Mouse (Mus musculus) heart, embryonic 11.5 days (tissue): ENCODE data around the gene Krt80. TPM values are rescaled to one million over a fixed set of nuclear protein-coding genes. Genes with fewer than 3 reads are reported as not detected.

Experiments used
- ATAC-seq: fragments of 200-750 bp; cut with Nextera tagmentation; replicated peaks from 2 replicates; pipeline ENCODE4 v1.8.0; 2017; ENCODE audit warnings: moderate library complexity; ENCODE audit not compliant: insufficient number of reproducible peaks, low FRiP score, low TSS enrichment
- H3K27ac ChIP-seq: fragments of 300-500 bp; sonication (generic); 2 replicates; pipeline ENCODE4 v1.5.1; 2014; ENCODE audit warnings: mild to moderate bottlenecking, low read depth, low read length
- H3K27me3 ChIP-seq: fragments of 300-500 bp; sonication (generic); 2 replicates; pipeline ENCODE4 v1.6.1; 2014; ENCODE audit warnings: mild to moderate bottlenecking, low read length, mixed read lengths; ENCODE audit not compliant: control insufficient read depth, insufficient read depth
- H3K36me3 ChIP-seq: fragments of 300-500 bp; sonication (generic); 2 replicates; pipeline ENCODE4 v1.6.1; 2014; ENCODE audit warnings: mild to moderate bottlenecking, low read length, moderate library complexity, mixed read lengths; ENCODE audit not compliant: control insufficient read depth, insufficient read depth
- H3K4me1 ChIP-seq: fragments of 300-500 bp; sonication (generic); 2 replicates; pipeline ENCODE4 v1.6.1; 2014; ENCODE audit warnings: low read length; ENCODE audit not compliant: control insufficient read depth, insufficient read depth
- H3K4me2 ChIP-seq: fragments of 300-500 bp; sonication (generic); 2 replicates; pipeline ENCODE4 v1.6.1; 2014; ENCODE audit warnings: mild to moderate bottlenecking, moderate library complexity
- H3K4me3 ChIP-seq: fragments of 300-500 bp; sonication (generic); 2 replicates; pipeline ENCODE4 v1.5.1; 2014; ENCODE audit warnings: low read depth, low read length
- H3K9ac ChIP-seq: fragments of 300-500 bp; sonication (generic); 2 replicates; pipeline ENCODE4 v1.6.1; 2014; ENCODE audit warnings: mild to moderate bottlenecking, low read depth, low read length, moderate library complexity
- H3K9me3 ChIP-seq: fragments of 300-500 bp; sonication (generic); replicated peaks from 2 replicates; pipeline ENCODE4 v1.6.1; 2016; ENCODE audit warnings: low read length; ENCODE audit not compliant: control insufficient read depth
- WGBS: fragments of 180-500 bp; shearing (Covaris S2); extraction: QIAGEN DNeasy Blood & Tissue Kit; methylation state at CpG from one replicate; pipeline ENCODE4 v1.1.7; 2014; ENCODE audit not compliant: insufficient replicate concordance; 5-methylcytosine and 5-hydroxymethylcytosine counted together
- polyA plus RNA-seq: library from polyadenylated mRNA; unstranded; fragments of >200 nt; fragmentation: Nextera tagmentation; extraction: Ambion mirVana; gene quantifications from 2 replicates; pipeline ENCODE4 v1.2.1, GENCODE M21; 2014

Krt80 gene
- polyA plus RNA-seq, 1 experiment from 2014 or later = 2.5 TPM

- Histone ChIP-seq H3K4me1 (peaks cover 19% of the 10 kb centered on the region), H3K9me3 (no peaks in the 10 kb centered on the region), H3K4me3 (no peak overlapping the region), H3K9ac (no peak overlapping the region), H3K4me2 (no peak overlapping the region), H3K36me3 (no peaks in the 10 kb centered on the region), H3K27me3 (peaks cover 16% of the 10 kb centered on the region), H3K27ac (no peak overlapping the region)
- no peak for ATAC-seq
- WGBS = 59% methylated on average over 7 of the region's 7 CpGs
These were observed 4.9 kb downstream of the Krt80 start for GRCm38 (mm10) chr15:101364891-101365671.

- no peak for ATAC-seq
- Histone ChIP-seq H3K9ac (no peak overlapping the region), H3K4me3 (no peak overlapping the region), H3K36me3 (no peaks in the 10 kb centered on the region), H3K27ac (no peak overlapping the region), H3K27me3 (peaks cover 16% of the 10 kb centered on the region), H3K4me1 (peaks cover 12% of the 10 kb centered on the region), H3K9me3 (no peaks in the 10 kb centered on the region), H3K4me2 (no peak overlapping the region)
- 43% methylated on average over 6 of the region's 6 CpGs for WGBS
These were observed 5.5 kb downstream of the Krt80 start for GRCm38 (mm10) chr15:101364425-101364824.

- no peak overlapping the region for H3K4me3 ChIP-seq
- WGBS = 74% methylated on average over 6 of the region's 6 CpGs
- H3K36me3 ChIP-seq = no peaks in the 10 kb centered on the region
- H3K27me3 ChIP-seq = peaks cover 16% of the 10 kb centered on the region
- no peaks in the 10 kb centered on the region for H3K9me3 ChIP-seq
- no peak overlapping the region for H3K27ac ChIP-seq
- peaks cover 7% of the 10 kb centered on the region for H3K4me1 ChIP-seq
- H3K9ac ChIP-seq = no peak overlapping the region
- H3K4me2 ChIP-seq = no peak overlapping the region
- ATAC-seq = no peak
These were observed 6.0 kb downstream of the Krt80 start for GRCm38 (mm10) chr15:101363933-101364332.

- no peak for ATAC-seq
- 53% methylated on average over 4 of the region's 4 CpGs for WGBS
- H3K4me2 ChIP-seq = no peak overlapping the region
- no peak overlapping the region for H3K9ac ChIP-seq
- H3K4me1 ChIP-seq = peaks cover 3% of the 10 kb centered on the region; the same call in 1 of the 2 replicates
- no peak overlapping the region for H3K27ac ChIP-seq
- no peaks in the 10 kb centered on the region for H3K9me3 ChIP-seq
- H3K27me3 ChIP-seq = peaks cover 12% of the 10 kb centered on the region
- H3K4me3 ChIP-seq = no peak overlapping the region
- H3K36me3 ChIP-seq = no peaks in the 10 kb centered on the region
These were observed 7.5 kb downstream of the Krt80 start for GRCm38 (mm10) chr15:101362393-101363010.

- ATAC-seq = no peak
- WGBS = 82% methylated on average over 4 of the region's 4 CpGs
- no peak overlapping the region for H3K4me2 ChIP-seq
- H3K9ac ChIP-seq = no peak overlapping the region
- no peaks in the 10 kb centered on the region for H3K9me3 ChIP-seq
- H3K4me3 ChIP-seq = no peak overlapping the region
- H3K27ac ChIP-seq = no peak overlapping the region
- H3K4me1 ChIP-seq = no peaks in the 10 kb centered on the region
- no peaks in the 10 kb centered on the region for H3K36me3 ChIP-seq
- H3K27me3 ChIP-seq = peaks cover 9% of the 10 kb centered on the region
These were observed 14.6 kb downstream of the Krt80 start for GRCm38 (mm10) chr15:101355382-101355786.

GRCm38 (mm10) chr15:101352706-101353465 lies 17.1 kb downstream of the Krt80 start:
- H3K36me3 ChIP-seq = no peaks in the 10 kb centered on the region
- H3K27ac ChIP-seq = no peak overlapping the region
- no peak overlapping the region for H3K4me2 ChIP-seq
- H3K9me3 ChIP-seq = no peaks in the 10 kb centered on the region
- peaks cover 14% of the 10 kb centered on the region for H3K27me3 ChIP-seq
- no peak overlapping the region for H3K4me3 ChIP-seq
- ATAC-seq = no peak
- no peaks in the 10 kb centered on the region for H3K4me1 ChIP-seq
- H3K9ac ChIP-seq = no peak overlapping the region
- 42% methylated on average over 10 of the region's 10 CpGs for WGBS

GRCm38 (mm10) chr15:101352047-101352446 lies 17.9 kb downstream of the Krt80 start:
- no peak for ATAC-seq
- H3K27me3 ChIP-seq = peaks cover 14% of the 10 kb centered on the region
- H3K4me3 ChIP-seq = no peak overlapping the region
- no peak overlapping the region for H3K4me2 ChIP-seq
- no peaks in the 10 kb centered on the region for H3K9me3 ChIP-seq
- no peak overlapping the region for H3K9ac ChIP-seq
- WGBS = 69% methylated on average over 13 of the region's 13 CpGs
- H3K36me3 ChIP-seq = no peaks in the 10 kb centered on the region
- no peak overlapping the region for H3K27ac ChIP-seq
- no peaks in the 10 kb centered on the region for H3K4me1 ChIP-seq

- WGBS = 68% methylated on average over 5 of the region's 5 CpGs
- no peak for ATAC-seq
These were observed 28.0 kb downstream of the Krt80 start for GRCm38 (mm10) chr15:101341797-101342515.

More at GRCm38 (mm10) chr15:101341797-101342515, 28.0 kb downstream of the Krt80 start:
- H3K27me3 ChIP-seq = peaks cover 12% of the 10 kb centered on the region; the same call in 1 of the 2 replicates
- no peak overlapping the region for H3K9ac ChIP-seq
- H3K4me2 ChIP-seq = no peak overlapping the region
- no peaks in the 10 kb centered on the region for H3K36me3 ChIP-seq
- H3K9me3 ChIP-seq = no peaks in the 10 kb centered on the region
- H3K4me3 ChIP-seq = no peak overlapping the region
- no peak overlapping the region for H3K27ac ChIP-seq
- no peaks in the 10 kb centered on the region for H3K4me1 ChIP-seq
